Mouse (Mus musculus): Measurements from ENCODE around the gene 1700007K13Rik.

- TF ChIP-seq CTCF (IDR thresholded peaks at IDR 0.05; ENCODE audit: low read depth) = no peak
- no peak for TF ChIP-seq EP300 (IDR thresholded peaks at IDR 0.05; ENCODE audit: low read depth)
These were observed 38.9 kb downstream of the 1700007K13Rik start for GRCm38 (mm10) chr2:28427226-28427625.
